Mouse (Mus musculus) myocyte (in vitro differentiated cells): ENCODE measurements at regions not wholly inside any gene's neighbourhood (a gene's known extent, or its start where the extent isn't known, plus 50 kb on each side); places are given as distances from the start of the nearest gene placed in this dataset.
"Not testable (repeated sequence)": the region's sequence is repeated elsewhere in the genome, so short reads cannot be mapped to it uniquely, and the experiment has no call there.

Experiments used
- POLR2A ChIP-seq: IDR thresholded peaks from one replicate; pipeline ENCODE4 v1.6.1; 2011; ENCODE audit warnings: low read depth, mild to moderate bottlenecking, control low read depth, moderate library complexity; ENCODE audit not compliant: insufficient read length
- REST ChIP-seq: IDR thresholded peaks from one replicate; pipeline ENCODE4 v1.6.1; 2011; ENCODE audit warnings: mild to moderate bottlenecking, control low read depth, moderate library complexity; ENCODE audit not compliant: insufficient read depth, insufficient read length

- TF ChIP-seq POLR2A, REST: not testable (repeated sequence)
Observed at GRCm38 (mm10) chr14:53736274-53736673, 517.6 kb downstream of the Dad1 start.
